Mouse (Mus musculus) brain, embryonic 14.5 days (tissue): Measurements from ENCODE around the gene Zfp580.

ENCODE experiments used
- CTCF ChIP-seq: fragments of 200-500 bp; IDR thresholded peaks from 2 replicates; pipeline ENCODE4 v1.5.1; 2012; ENCODE audit warnings: inconsistent platforms, mild to moderate bottlenecking, moderate library complexity, borderline replicate concordance; ENCODE audit not compliant: insufficient read depth, insufficient read length; ENCODE audit errors: extremely low read depth
- POLR2A ChIP-seq: fragments of 200-500 bp; IDR thresholded peaks from 2 replicates; pipeline ENCODE4 v1.6.1; 2012; ENCODE audit warnings: mild to moderate bottlenecking, inconsistent platforms, borderline replicate concordance; ENCODE audit not compliant: poor library complexity, insufficient read depth, insufficient read length, severe bottlenecking; ENCODE audit errors: extremely low read depth

DNA sequence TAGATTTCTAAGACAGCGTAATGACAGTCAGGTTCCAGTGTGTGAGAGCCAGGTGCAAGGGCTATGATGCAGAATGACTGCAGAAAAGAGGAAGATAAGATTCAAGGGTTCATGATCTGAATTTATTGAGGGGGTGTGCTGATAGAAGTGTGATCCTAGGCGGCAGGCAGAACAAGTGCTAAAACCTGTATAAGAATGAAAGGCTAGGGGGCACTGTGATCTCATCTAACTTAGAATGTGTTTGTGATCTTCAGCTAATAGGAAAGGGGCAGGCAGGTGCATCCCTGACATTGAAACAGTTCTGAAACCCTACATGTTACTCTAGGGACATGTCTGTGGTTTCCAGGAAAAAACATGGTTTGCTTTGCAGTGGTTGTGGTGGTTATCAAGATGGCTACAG lies 5.2 kb upstream of the Zfp580 start:
- TF ChIP-seq POLR2A = no peak
- TF ChIP-seq CTCF = no peak
